Mouse (Mus musculus): Measurements from ENCODE around the gene Ank.

DNA sequence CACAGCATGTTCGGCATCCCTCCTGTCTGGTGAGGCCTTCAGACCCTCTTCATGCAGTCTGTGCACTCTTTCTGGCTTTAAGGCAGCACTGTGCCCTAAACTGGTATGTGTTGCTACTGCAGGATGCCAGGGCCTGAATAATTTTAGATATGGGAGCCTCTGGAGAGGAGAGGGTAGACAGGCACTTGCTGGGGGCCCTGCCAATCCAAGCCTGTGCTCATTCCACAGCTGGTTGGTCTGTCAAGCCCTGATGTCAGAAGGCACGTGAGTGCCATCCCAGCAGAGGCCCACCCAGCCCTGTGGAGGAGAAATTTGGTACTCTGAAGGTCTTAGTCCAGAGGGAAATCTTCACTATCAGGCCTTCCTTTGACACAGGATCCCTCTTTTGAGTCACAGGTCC lies 114.3 kb downstream of the Ank start:
- TF ChIP-seq POLR2A (IDR thresholded peaks at IDR 0.05; ENCODE audit: borderline replicate concordance, extremely low read depth, insufficient read depth, insufficient read length, poor library complexity, severe bottlenecking) (no peak), CTCF (IDR thresholded peaks at IDR 0.05; ENCODE audit: borderline replicate concordance, extremely low read depth, insufficient read depth, insufficient read length) (no peak)
